Mouse (Mus musculus) ES-E14 (cell line): Measurements from ENCODE around the gene Rnd1. TPM values are rescaled to one million over a fixed set of nuclear protein-coding genes. Genes with fewer than 3 reads are reported as not detected.

ENCODE experiments used
- DNase-seq: peaks from one replicate; pipeline ENCODE4 v3.0.0-alpha.2; 2013; ENCODE audit warnings: low read depth, low spot score
- H3K27ac ChIP-seq: 2 replicates; pipeline ENCODE4 v1.5.1; 2012; ENCODE audit warnings: low read depth, mild to moderate bottlenecking, low read length, moderate library complexity, mixed read lengths; ENCODE audit not compliant: poor library complexity, insufficient read depth, severe bottlenecking
- H3K36me3 ChIP-seq: 2 replicates; pipeline ENCODE4 v1.6.1; 2012; ENCODE audit warnings: mild to moderate bottlenecking, low read length, moderate library complexity, mixed read lengths; ENCODE audit not compliant: control insufficient read depth, poor library complexity, insufficient read depth, severe bottlenecking
- H3K4me1 ChIP-seq, 2 experiments: fragments of 150-350 bp in 1 of 2; sonication (generic) in 1 of 2; 2 replicates each; pipeline ENCODE4 v1.6.1; 2012; ENCODE audit warnings: low read length in 2 of 2, mild to moderate bottlenecking in 1 of 2, mixed read lengths in 1 of 2; ENCODE audit not compliant: control insufficient read depth in 2 of 2, insufficient read depth in 2 of 2, poor library complexity in 1 of 2
- H3K4me3 ChIP-seq, 2 experiments: fragments of 150-350 bp in 1 of 2; sonication (generic) in 1 of 2; 2 replicates each; pipeline ENCODE4 v1.5.1; 2012; ENCODE audit warnings: low read length in 2 of 2, low read depth in 1 of 2, mild to moderate bottlenecking in 1 of 2, mixed read lengths in 1 of 2; ENCODE audit not compliant: insufficient read depth in 1 of 2, poor library complexity in 1 of 2, severe bottlenecking in 1 of 2
- H3K9ac ChIP-seq: 2 replicates; pipeline ENCODE4 v1.6.1; 2012; ENCODE audit warnings: low read depth, mild to moderate bottlenecking, low read length, mixed read lengths; ENCODE audit not compliant: poor library complexity, insufficient read depth, severe bottlenecking
- H3K9me3 ChIP-seq: fragments of 150-350 bp; sonication (generic); 2 replicates; pipeline ENCODE4 v1.6.1; 2012; ENCODE audit warnings: low read depth, mild to moderate bottlenecking, low read length; ENCODE audit not compliant: control insufficient read depth, insufficient read depth
- CHD2 ChIP-seq: IDR thresholded peaks from 2 replicates; pipeline ENCODE4 v1.6.1; 2014; ENCODE audit warnings: mild to moderate bottlenecking, low read depth, low read length, inconsistent platforms
- HCFC1 ChIP-seq: IDR thresholded peaks from 2 replicates; pipeline ENCODE4 v1.6.1; 2012; ENCODE audit warnings: low read length, inconsistent platforms, borderline replicate concordance; ENCODE audit not compliant: insufficient read depth
- MAFK ChIP-seq: IDR thresholded peaks from 2 replicates; pipeline ENCODE4 v1.6.1; 2014; ENCODE audit warnings: mild to moderate bottlenecking, low read depth, low read length, inconsistent platforms; ENCODE audit not compliant: insufficient read depth
- ZC3H11A ChIP-seq: IDR thresholded peaks from 2 replicates; pipeline ENCODE4 v1.6.1; 2012; ENCODE audit warnings: low read depth, mild to moderate bottlenecking, inconsistent platforms, low read length, borderline replicate concordance
- ZNF384 ChIP-seq: IDR thresholded peaks from 2 replicates; pipeline ENCODE4 v1.6.1; 2012; ENCODE audit warnings: low read depth, low read length, inconsistent platforms
- in situ Hi-C, 2 experiments: fragments of 600-800 bp; cut with MboI; formaldehyde crosslinking; loops; one replicate each; pipeline ENCODE4 v1.15.1; 2025; ENCODE audit warnings: low sequenced_read_pairs in 2 of 2, inconsistent platforms in 1 of 2; ENCODE audit not compliant: unreplicated experiment in 2 of 2
- total RNA-seq: library from RNA; depleted of rRNA; stranded (reverse); fragments of 300-350 nt; gene quantifications from 2 replicates; pipeline ENCODE4 v1.2.3, GENCODE M21; 2012

Gene Rnd1
- total RNA-seq, 1 experiment = 7.6 TPM

DNA sequence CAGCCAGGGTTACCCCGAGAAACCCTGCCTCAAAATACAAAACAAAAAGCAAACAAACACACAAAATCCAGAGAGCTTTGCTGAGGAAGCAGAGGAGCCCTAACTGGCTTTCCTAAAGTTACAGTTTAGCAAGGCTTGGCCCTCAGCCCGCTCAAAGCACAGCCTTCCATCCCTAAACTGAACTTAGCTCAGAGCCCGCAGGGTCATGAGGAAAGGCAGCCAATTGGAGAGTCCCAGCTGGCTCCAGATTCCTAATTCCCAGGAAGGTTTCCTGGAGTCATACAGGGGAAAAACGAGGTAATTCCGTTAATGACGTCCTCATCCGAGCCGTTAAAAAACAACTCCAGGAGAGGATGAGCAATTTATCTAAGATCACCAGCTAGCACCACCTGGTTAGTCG is 18.5 kb upstream of the Rnd1 start:
- no peak overlapping the region for H3K27ac ChIP-seq
- no peak for DNase-seq
- in situ Hi-C loops = no loop called here
- H3K9ac ChIP-seq = peak overlapping the region; percentile 50; the same call in 1 of the 2 replicates
- no peaks in the 10 kb centered on the region for H3K36me3 ChIP-seq
- H3K4me3 ChIP-seq = peak overlapping the region; percentile 41 to 48; a peak in 3 of 4 replicates
- H3K4me1 ChIP-seq = peaks cover 0 to 12% of the 10 kb centered on the region in 2 experiments; a peak in 2 of 4 replicates
- TF ChIP-seq MAFK (no peak), ZC3H11A (no peak), HCFC1 (no peak), ZNF384 (no peak), CHD2 (no peak)
- no peaks in the 10 kb centered on the region for H3K9me3 ChIP-seq

DNA sequence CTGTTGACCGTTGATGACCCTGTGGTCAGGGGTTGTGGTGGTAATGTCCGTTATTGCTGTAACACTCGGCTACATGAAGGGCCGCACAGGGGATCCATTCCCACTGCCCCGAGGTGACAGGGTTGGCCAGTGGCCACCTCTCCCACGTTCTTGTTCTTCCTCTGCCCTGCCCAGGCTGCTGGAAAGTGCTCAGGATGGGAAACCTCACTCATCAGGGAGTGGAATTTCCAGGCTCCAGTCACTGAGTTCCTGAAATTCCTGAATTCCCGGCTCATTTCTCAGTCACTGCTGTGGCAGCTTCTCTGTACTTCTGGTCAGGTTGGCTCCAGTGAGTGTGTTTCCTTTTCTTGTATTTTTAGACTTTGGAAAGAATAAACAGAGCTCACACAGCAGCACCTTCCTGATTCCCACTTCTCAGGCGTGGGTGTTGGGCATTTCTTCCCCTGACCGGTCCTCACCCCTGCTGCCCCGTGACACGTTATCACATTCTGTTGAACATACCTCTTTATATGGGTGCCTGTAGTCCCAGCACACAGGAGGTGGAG is 15.0 kb upstream of the Rnd1 start:
- in situ Hi-C loops = no loop called here
- Histone ChIP-seq H3K36me3 (no peaks in the 10 kb centered on the region), H3K9me3 (no peaks in the 10 kb centered on the region), H3K9ac (no peak overlapping the region), H3K4me3 (no peak overlapping the region), H3K27ac (no peak overlapping the region), H3K4me1 (peaks cover 0 to 12% of the 10 kb centered on the region in 2 experiments; a peak in 2 of 4 replicates)
- TF ChIP-seq HCFC1 (no peak), CHD2 (no peak), ZC3H11A (no peak), ZNF384 (no peak), MAFK (no peak)
- DNase-seq = no peak

- Histone ChIP-seq H3K4me3 (no peak overlapping the region), H3K9me3 (no peaks in the 10 kb centered on the region), H3K9ac (no peak overlapping the region), H3K27ac (no peak overlapping the region), H3K4me1 (peaks cover 0 to 11% of the 10 kb centered on the region in 2 experiments; a peak in 2 of 4 replicates), H3K36me3 (no peaks in the 10 kb centered on the region)
- in situ Hi-C loops = no loop called here
- peak; percentile 28 for DNase-seq
- no peak for TF ChIP-seq ZC3H11A
- no peak for TF ChIP-seq CHD2
These were observed 14.4 kb upstream of the Rnd1 start for GRCm38 (mm10) chr15:98691486-98692147.

GRCm38 (mm10) chr15:98689682-98690081 is 12.4 kb upstream of the Rnd1 start:
- TF ChIP-seq MAFK (no peak), HCFC1 (no peak), ZC3H11A (no peak), CHD2 (no peak), ZNF384 (no peak)
- H3K9ac ChIP-seq = no peak overlapping the region
- H3K27ac ChIP-seq = no peak overlapping the region
- H3K4me3 ChIP-seq = no peak overlapping the region
- H3K9me3 ChIP-seq = no peaks in the 10 kb centered on the region
- DNase-seq = no peak
- peaks cover 0 to 6% of the 10 kb centered on the region in 2 experiments; a peak in 2 of 4 replicates for H3K4me1 ChIP-seq
- no peaks in the 10 kb centered on the region for H3K36me3 ChIP-seq
- in situ Hi-C loops = no loop called here
